Mouse (Mus musculus): ENCODE results near the gene Vipas39.

- no peak for TF ChIP-seq CTCF (conservative IDR thresholded peaks at IDR 0.05; ENCODE audit: low read length)
- TF ChIP-seq POU5F1 (IDR thresholded peaks at IDR 0.05; ENCODE audit: borderline replicate concordance, low read length) = no peak
- TF ChIP-seq NANOG (IDR thresholded peaks at IDR 0.05; ENCODE audit: borderline replicate concordance, low read length) = no peak
These were observed 69.7 kb downstream of the Vipas39 start for GRCm38 (mm10) chr12:87196310-87196709.
